Mouse (Mus musculus) Patski (cell line): ENCODE measurements around the gene Nagk. TPM values are rescaled to one million over a fixed set of nuclear protein-coding genes. Genes with fewer than 3 reads are reported as not detected.

Source experiments
- ATAC-seq: fragments of 100-300 bp; one replicate; pipeline ENCODE4 v1.8.0; 2021
- CTCF ChIA-PET: fragments of 350-600 bp; sonication (Branson Sonifier 250); formaldehyde crosslinking; loops from one replicate; lab custom pipeline; 2022; ENCODE audit warnings: inconsistent platforms; lab: Charles Lee
- POLR2A ChIA-PET: fragments of 350-600 bp; sonication (Branson Sonifier 250); formaldehyde crosslinking; loops from one replicate; lab custom pipeline; 2022; ENCODE audit warnings: antibody characterized with exemption, inconsistent platforms; lab: Charles Lee
- DNase-seq: peaks from one replicate; pipeline ENCODE4 v3.0.0-alpha.2; 2011; ENCODE audit warnings: low read depth, low spot score
- H3K27me3 ChIP-seq: fragments of 371-371 bp; one replicate; pipeline ENCODE4 v1.5.1; 2021
- CTCF ChIP-seq: fragments of 100-300 bp; IDR thresholded peaks from one replicate; pipeline ENCODE4 v1.5.1; 2021
- in situ Hi-C: fragments of 300-500 bp; cut with MboI; formaldehyde crosslinking; loops from 3 replicates; pipeline ENCODE4 v1.11.1; 2018; ENCODE audit warnings: low pct_unique_long_range_greater_than_20kb, mixed read lengths
- polyA plus RNA-seq: library from polyadenylated mRNA; unstranded; gene quantifications from one replicate; pipeline ENCODE4 v1.2.3, GENCODE M21; 2021

Gene Nagk
- polyA plus RNA-seq = 118 TPM

DNA sequence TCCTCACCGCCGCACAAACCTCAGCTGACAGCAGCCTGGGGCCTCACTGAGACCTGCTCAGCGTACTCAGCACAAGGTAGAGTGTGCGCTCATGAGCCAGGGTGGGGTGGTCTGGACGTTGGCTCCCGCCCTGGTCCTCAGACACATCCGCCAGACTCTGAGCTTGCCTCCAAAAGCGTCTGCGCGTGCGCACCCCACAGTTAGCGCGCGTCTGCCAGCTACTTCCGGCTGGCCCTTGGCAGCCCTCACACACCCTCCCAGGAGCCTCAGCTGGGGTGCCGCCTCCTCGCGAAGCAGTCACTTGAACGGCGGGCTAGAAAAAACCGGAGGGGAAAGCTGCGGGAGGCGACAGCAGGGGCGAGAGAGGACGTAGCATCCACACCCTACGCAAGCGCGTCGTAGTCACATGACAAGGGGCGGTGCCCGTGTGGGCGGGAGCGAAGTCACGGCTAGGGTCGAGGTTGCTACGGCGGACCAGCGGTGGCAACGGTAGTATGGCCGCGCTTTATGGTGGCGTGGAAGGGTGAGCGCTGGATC is at the start of gene Nagk:
TSS of gene Nagk (plus strand) at position 223 of the 537 bp plus-strand sequence.
- in situ Hi-C loops = no loop called here
- CTCF ChIA-PET = interaction anchor here (1.1 to 1.4 kb wide), 2 partner anchors 16 to 119 kb away, joined by 3 to 4 read pairs; no protein-coding TSS in a partner anchor
- no peaks in the 10 kb centered on the region for H3K27me3 ChIP-seq
- TF ChIP-seq CTCF = no peak
- ATAC-seq (peak; percentile 85), DNase-seq (peak; percentile 72)
- POLR2A ChIA-PET = interaction anchor here (1.4 kb wide), 1 partner anchor 21 kb away, joined by 3 read pairs; no protein-coding TSS in a partner anchor

DNA sequence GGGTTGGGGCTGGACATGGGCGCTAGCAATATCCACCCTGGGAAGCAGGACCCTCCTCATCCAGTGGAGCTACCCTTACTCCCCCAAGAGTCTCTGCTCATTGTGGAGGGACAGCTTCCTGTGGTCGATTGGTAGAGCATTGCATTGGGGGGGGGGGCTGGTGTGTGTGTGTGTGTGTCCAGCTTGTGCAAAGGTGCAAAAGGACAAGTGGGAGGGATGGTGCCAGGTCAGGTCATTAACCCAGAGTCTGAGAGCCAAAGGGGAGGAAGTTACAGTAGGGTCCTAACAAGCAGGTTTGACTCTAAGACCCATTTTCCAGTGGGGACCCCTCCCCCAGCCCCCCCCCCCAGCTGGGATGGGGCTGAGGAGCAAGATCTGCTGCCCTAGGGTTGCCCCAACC is 49.3 kb upstream of the Nagk start:
- H3K27me3 ChIP-seq = peaks cover 27% of the 10 kb centered on the region
- POLR2A ChIA-PET = no interaction called here
- no peak for TF ChIP-seq CTCF
- ATAC-seq (no peak), DNase-seq (no peak)
- CTCF ChIA-PET = interaction anchor here (0.7 kb wide), 1 partner anchor 51 kb away, joined by 3 read pairs; no protein-coding TSS in a partner anchor
- in situ Hi-C loops = no loop called here

GRCm38 (mm10) chr6:83749286-83749685 is 45.5 kb upstream of the Nagk start:
- peaks cover 27% of the 10 kb centered on the region for H3K27me3 ChIP-seq
- CTCF ChIA-PET = interaction anchor here (2.4 to 3.0 kb wide), 2 partner anchors 18 to 55 kb away, joined by 7 to 13 read pairs; no protein-coding TSS in a partner anchor
- in situ Hi-C loops = no loop called here
- DNase-seq = no peak
- POLR2A ChIA-PET = interaction anchor here (0.6 kb wide), 1 partner anchor 165 kb away, joined by 3 read pairs; no protein-coding TSS in a partner anchor
- ATAC-seq = no peak
- TF ChIP-seq CTCF = no peak

DNA sequence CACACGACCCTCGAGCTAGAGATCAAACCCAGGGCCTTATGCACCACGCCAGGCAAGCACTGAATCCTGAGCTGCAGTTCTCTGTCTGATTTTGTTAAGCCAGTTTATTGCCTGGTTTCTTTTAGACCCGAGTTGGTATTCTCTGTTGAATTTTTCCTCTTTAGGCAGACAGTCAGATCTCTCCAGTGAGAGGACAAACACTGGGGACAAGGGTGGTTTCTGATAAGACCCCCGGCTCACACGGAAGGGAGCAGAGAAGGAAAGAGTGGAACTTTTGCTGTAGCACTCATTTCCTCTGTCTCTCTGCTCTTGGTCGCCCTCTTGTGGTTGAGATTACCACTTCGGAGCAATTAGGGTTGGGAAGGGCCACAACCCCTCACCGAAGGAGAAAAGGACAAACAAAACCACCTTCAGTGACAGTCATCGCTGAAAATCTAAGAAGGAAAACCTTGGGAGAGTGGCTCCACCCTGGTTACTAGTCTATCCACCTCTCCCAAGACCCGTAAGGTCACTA is 44.6 kb upstream of the Nagk start:
- TF ChIP-seq CTCF = no peak
- H3K27me3 ChIP-seq = peaks cover 27% of the 10 kb centered on the region
- no peak for ATAC-seq
- in situ Hi-C loops = no loop called here
- ChIA-PET POLR2A (no interaction called here), CTCF (interaction anchor here (0.6 to 3.0 kb wide), 4 partner anchors 10 to 56 kb away, joined by 3 to 13 read pairs (median 3); no protein-coding TSS in a partner anchor)
- DNase-seq = no peak

DNA sequence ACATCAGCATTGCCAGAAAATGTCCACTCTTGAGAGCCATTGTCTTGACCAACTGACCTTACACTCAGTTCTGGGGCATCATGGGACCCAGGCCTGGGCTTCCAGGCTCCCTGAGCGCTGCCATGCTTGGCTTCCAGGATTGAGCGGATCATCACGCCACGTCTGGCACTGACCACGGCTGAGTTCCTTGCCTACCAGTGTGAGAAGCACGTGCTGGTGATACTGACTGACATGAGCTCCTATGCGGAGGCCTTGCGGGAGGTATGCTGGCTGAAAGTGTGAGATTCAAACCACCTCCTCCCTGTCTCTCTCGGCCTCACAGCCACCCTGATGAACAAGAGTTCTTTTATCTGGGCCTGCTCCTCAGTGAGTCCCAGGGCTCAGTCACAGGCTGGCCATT is 38.7 kb upstream of the Nagk start:
- ATAC-seq (no peak), DNase-seq (no peak)
- H3K27me3 ChIP-seq = peaks cover 17% of the 10 kb centered on the region
- in situ Hi-C loops = no loop called here
- no peak for TF ChIP-seq CTCF
- POLR2A ChIA-PET = interaction anchor here (0.7 kb wide), 1 partner anchor 16 kb away, joined by 6 read pairs; no protein-coding TSS in a partner anchor
- CTCF ChIA-PET = no interaction called here

DNA sequence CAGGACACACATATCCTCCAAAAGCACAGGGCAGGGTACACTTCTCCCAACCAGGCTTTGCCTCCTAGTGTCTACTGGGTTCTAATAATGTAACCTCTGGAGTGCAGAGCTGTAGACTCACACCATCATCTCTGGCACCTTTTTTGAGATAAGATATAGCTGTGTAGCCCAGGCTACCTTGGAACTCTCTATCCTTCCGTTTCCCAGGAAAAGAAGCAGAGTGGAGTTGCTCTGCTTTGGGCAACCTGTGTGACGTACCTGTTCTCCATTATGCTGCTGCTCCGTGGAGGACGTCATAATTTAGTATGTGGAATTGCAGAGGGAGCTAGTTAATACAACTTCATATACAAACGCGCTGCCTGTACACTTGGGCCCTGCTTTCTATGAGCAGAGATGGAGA is 32.4 kb upstream of the Nagk start, which contains the start of gene Ankrd53:
TSS of gene Ankrd53 (plus strand) at position 301 of the 400 bp plus-strand sequence.
- ChIA-PET CTCF (interaction anchor here (1.0 to 1.6 kb wide), 2 partner anchors 11 to 14 kb away, joined by 3 to 7 read pairs; partner anchors contain the start of gene Tex261), POLR2A (no interaction called here)
- in situ Hi-C loops = no loop called here
- ATAC-seq (no peak), DNase-seq (no peak)
- no peaks in the 10 kb centered on the region for H3K27me3 ChIP-seq
- TF ChIP-seq CTCF = no peak

GRCm38 (mm10) chr6:83762880-83763431 is 31.8 kb upstream of the Nagk start:
- ChIA-PET POLR2A (no interaction called here), CTCF (interaction anchor here (1.0 to 1.6 kb wide), 2 partner anchors 12 to 13 kb away, joined by 3 to 7 read pairs; partner anchors contain the start of gene Tex261)
- no peak for DNase-seq
- TF ChIP-seq CTCF = no peak
- H3K27me3 ChIP-seq = no peaks in the 10 kb centered on the region
- ATAC-seq = no peak
- in situ Hi-C loops = no loop called here

GRCm38 (mm10) chr6:83766982-83767381 is 27.8 kb upstream of the Nagk start:
- H3K27me3 ChIP-seq = no peaks in the 10 kb centered on the region
- ATAC-seq (no peak), DNase-seq (no peak)
- POLR2A ChIA-PET = no interaction called here
- in situ Hi-C loops = no loop called here
- CTCF ChIA-PET = interaction anchor here (2.1 kb wide), 1 partner anchor 9 kb away, joined by 7 read pairs; the partner anchor contains the start of gene Tex261
- TF ChIP-seq CTCF = no peak

DNA sequence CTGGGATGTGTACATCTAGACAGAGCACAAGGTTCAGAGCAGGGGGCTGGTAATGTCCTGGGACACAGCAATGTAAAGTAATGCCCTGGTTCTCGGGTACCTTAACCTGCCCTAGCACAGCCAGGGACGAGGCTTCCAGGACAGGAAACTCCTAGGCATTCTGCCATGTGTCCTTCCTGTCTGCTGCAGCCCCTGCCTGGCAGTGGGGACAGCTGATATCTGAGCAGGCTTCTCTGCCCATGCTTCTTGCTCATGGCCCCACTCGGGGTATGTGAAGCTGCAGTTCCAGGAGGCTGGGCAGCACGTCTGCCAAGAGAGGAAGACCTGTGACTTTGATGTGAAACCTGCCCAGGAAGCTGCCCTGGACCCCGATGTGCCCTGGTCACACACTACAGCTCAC is 26.3 kb upstream of the Nagk start:
- ChIA-PET CTCF (interaction anchor here (0.9 to 1.2 kb wide), 2 partner anchors 10 to 37 kb away, joined by 3 to 4 read pairs; no protein-coding TSS in a partner anchor), POLR2A (no interaction called here)
- no peaks in the 10 kb centered on the region for H3K27me3 ChIP-seq
- DNase-seq (no peak), ATAC-seq (no peak)
- in situ Hi-C loops = no loop called here
- no peak for TF ChIP-seq CTCF

- CTCF ChIA-PET = no interaction called here
- TF ChIP-seq CTCF = no peak
- in situ Hi-C loops = no loop called here
- ATAC-seq (no peak), DNase-seq (no peak)
- H3K27me3 ChIP-seq = no peaks in the 10 kb centered on the region
- POLR2A ChIA-PET = no interaction called here
Measured at GRCm38 (mm10) chr6:83774126-83774525, 20.7 kb upstream of the Nagk start.
